Mouse (Mus musculus) liver, embryonic 13.5 days (tissue): ENCODE measurements around the gene Zmynd11. TPM values are rescaled to one million over a fixed set of nuclear protein-coding genes. Genes with fewer than 3 reads are reported as not detected.

Source experiments
- ATAC-seq: fragments of 200-750 bp; cut with Nextera tagmentation; 2 replicates; pipeline ENCODE4 v1.8.0; 2017; ENCODE audit warnings: low read depth, mild to moderate bottlenecking, moderate number of reproducible peaks, moderate library complexity
- DNase-seq: peaks from one replicate; pipeline ENCODE4 v3.0.0; 2022
- H3K27ac ChIP-seq: fragments of 300-500 bp; sonication (generic); 2 replicates; pipeline ENCODE4 v1.5.1; 2015; ENCODE audit warnings: moderate library complexity, mild to moderate bottlenecking, inconsistent platforms
- H3K27me3 ChIP-seq: fragments of 300-500 bp; sonication (generic); 2 replicates; pipeline ENCODE4 v1.6.1; 2015; ENCODE audit warnings: mild to moderate bottlenecking, inconsistent platforms
- H3K36me3 ChIP-seq: fragments of 300-500 bp; sonication (generic); 2 replicates; pipeline ENCODE4 v1.6.1; 2015; ENCODE audit warnings: mild to moderate bottlenecking, inconsistent platforms
- H3K4me1 ChIP-seq: fragments of 300-500 bp; sonication (generic); replicated peaks from 2 replicates; pipeline ENCODE4 v1.6.1; 2015; ENCODE audit warnings: inconsistent platforms
- H3K4me2 ChIP-seq: fragments of 300-500 bp; sonication (generic); 2 replicates; pipeline ENCODE4 v1.6.1; 2015; ENCODE audit warnings: inconsistent platforms, mild to moderate bottlenecking, moderate library complexity
- H3K4me3 ChIP-seq: fragments of 300-500 bp; sonication (generic); replicated peaks from 2 replicates; pipeline ENCODE4 v1.5.1; 2015; ENCODE audit warnings: mild to moderate bottlenecking, inconsistent platforms
- H3K9ac ChIP-seq: fragments of 300-500 bp; sonication (generic); 2 replicates; pipeline ENCODE4 v1.6.1; 2015; ENCODE audit warnings: mild to moderate bottlenecking, inconsistent platforms
- H3K9me3 ChIP-seq: fragments of 300-500 bp; sonication (generic); replicated peaks from 2 replicates; pipeline ENCODE4 v1.6.1; 2016; ENCODE audit warnings: inconsistent platforms
- WGBS: fragments of 180-500 bp; shearing (Covaris S2); methylation state at CpG from one replicate; pipeline ENCODE4 v1.1.7; 2015; ENCODE audit not compliant: insufficient replicate concordance; 5-methylcytosine and 5-hydroxymethylcytosine counted together
- polyA plus RNA-seq: library from polyadenylated mRNA; unstranded; fragments of >200 nt; fragmentation: Nextera tagmentation; extraction: Ambion mirVana; gene quantifications from 2 replicates; pipeline ENCODE4 v1.2.1, GENCODE M21; 2015

The Zmynd11 gene
- polyA plus RNA-seq, 1 experiment from 2014 or later: 25.9 TPM

DNA sequence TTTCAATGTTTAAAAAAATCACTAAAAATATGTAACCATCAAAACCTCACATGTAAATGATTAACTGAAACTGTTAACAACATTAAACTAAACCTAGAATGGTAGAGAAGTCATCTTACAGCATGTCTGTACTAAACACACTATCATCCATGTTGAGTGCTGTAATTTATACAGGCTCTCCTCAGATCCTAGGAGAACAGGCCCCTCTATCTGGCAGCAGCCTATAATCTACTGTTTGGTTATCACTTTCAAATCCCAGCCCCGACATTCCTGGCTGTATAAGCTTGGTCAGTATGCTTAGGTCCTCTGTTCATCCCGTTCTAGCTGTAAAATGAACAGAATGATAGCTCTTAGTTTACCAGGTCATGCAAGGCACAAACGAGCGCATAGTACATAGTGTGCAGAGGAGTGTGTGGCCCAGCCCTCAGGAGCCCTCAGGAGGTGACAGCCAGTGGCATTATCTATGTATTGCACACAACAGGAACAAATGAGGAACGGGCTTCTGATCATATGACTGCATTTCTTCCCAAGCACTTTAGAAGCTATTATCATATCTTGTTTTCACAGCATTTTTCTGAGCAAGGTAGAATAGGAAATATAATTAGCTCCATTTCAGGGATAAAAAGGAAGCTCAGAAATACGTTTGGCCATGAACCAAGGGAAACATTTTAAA, 51.5 kb downstream of the Zmynd11 start:
- Histone ChIP-seq H3K9ac (no peak overlapping the region), H3K27ac (peak overlapping the region; percentile 26; the same call in 1 of the 2 replicates), H3K4me2 (peak overlapping the region; percentile 34), H3K9me3 (no peaks in the 10 kb centered on the region), H3K36me3 (peaks cover 9% of the 10 kb centered on the region), H3K4me1 (peaks cover 16% of the 10 kb centered on the region), H3K27me3 (no peaks in the 10 kb centered on the region), H3K4me3 (no peak overlapping the region)
- DNase-seq (peak; percentile 15), ATAC-seq (peak; percentile 99)
- 24% methylated on average over 6 of the region's 6 CpGs for WGBS

DNA sequence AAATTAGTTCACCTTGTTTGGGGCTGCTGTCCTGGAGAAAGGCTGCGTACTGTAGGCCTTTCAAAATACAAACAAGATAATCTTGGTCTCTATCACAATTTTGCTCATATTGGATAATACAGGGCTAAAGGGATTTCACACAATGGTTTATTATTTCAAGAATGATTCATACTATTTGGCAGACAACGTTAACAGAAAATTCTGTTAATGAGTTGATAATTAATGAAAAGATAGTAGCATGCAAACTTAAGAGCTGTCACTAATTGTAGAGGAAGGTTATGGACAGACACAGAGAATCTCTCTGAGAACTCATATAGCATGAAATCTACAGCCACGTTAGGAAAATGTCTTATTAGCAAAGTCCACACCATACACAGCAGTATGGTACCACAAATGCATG, 52.2 kb downstream of the Zmynd11 start:
- Histone ChIP-seq H3K4me1 (peaks cover 16% of the 10 kb centered on the region), H3K4me3 (no peak overlapping the region), H3K27me3 (no peaks in the 10 kb centered on the region), H3K9ac (no peak overlapping the region), H3K9me3 (no peaks in the 10 kb centered on the region), H3K4me2 (no peak overlapping the region), H3K36me3 (peaks cover 13% of the 10 kb centered on the region), H3K27ac (no peak overlapping the region)
- DNase-seq (no peak), ATAC-seq (no peak)
- 77% methylated on average over 3 of the region's 3 CpGs for WGBS

DNA sequence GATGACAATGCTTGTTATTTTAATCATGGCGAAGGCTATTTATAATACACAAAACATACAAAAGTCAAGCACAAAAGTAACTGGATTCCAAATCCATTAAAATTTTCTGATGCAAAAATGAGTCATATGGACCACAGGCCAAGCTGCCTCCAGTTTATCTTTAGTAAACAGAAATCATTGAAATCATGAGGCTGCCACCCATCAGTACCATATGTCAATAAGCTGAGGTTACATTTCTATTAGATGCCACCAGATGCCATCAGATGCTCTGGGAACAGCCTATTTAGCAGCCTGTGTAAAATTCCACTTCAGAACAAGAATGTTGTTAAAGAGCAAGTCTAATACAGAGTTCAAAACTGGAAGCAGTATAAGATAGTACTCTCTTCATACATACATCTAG, 52.7 kb downstream of the Zmynd11 start:
- DNase-seq (no peak), ATAC-seq (no peak)
- Histone ChIP-seq H3K9ac (no peak overlapping the region), H3K4me2 (no peak overlapping the region), H3K4me1 (peaks cover 16% of the 10 kb centered on the region), H3K9me3 (no peaks in the 10 kb centered on the region), H3K4me3 (no peak overlapping the region), H3K36me3 (peaks cover 13% of the 10 kb centered on the region), H3K27me3 (no peaks in the 10 kb centered on the region), H3K27ac (no peak overlapping the region)
- 75% methylated on average over 1 of the region's 1 CpGs for WGBS

DNA sequence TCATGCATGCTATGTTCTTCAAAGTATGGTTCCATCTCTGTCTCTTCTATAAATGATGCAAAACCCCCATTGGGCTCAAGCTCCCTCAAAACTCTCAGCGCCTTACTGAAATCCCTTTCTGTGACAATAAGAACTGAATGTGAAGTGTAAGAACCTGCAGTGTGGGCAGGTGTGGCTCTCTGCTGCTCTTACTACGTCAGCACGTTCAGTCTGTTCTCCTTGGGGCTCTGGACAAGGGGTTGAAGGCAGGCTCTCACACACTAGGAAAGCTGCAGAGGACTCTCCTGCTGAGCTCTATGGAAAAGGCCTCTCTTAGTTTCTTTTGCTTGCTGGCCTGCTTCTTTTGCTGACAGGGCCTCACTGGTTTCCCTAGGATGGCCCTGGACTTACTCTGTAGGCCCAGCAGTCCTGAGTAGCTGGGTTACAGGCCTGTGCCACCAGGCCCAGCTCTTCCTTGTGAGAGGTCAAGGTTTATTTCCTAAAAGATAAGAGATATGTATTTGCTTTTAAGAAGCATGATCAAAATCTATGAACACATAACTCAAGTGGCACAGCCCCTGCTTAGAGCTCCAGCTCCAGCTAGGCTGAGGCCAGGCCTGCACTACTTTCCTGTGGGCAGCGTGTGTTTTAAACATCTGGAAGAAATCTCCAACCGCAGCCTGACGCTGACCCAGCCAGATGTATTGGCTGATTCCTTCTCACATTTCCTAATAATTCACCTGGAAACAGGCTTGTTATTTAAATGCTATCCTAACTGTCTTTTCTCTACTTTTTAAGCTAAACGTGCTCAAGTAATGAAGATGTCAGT, 56.5 kb downstream of the Zmynd11 start:
- Histone ChIP-seq H3K9me3 (no peaks in the 10 kb centered on the region), H3K4me3 (no peak overlapping the region), H3K4me1 (peaks cover 12% of the 10 kb centered on the region), H3K4me2 (no peak overlapping the region), H3K27me3 (no peaks in the 10 kb centered on the region), H3K9ac (no peak overlapping the region), H3K27ac (no peak overlapping the region), H3K36me3 (peaks cover 15% of the 10 kb centered on the region)
- DNase-seq (no peak), ATAC-seq (no peak)
- WGBS: 83% methylated on average over 7 of the region's 7 CpGs

DNA sequence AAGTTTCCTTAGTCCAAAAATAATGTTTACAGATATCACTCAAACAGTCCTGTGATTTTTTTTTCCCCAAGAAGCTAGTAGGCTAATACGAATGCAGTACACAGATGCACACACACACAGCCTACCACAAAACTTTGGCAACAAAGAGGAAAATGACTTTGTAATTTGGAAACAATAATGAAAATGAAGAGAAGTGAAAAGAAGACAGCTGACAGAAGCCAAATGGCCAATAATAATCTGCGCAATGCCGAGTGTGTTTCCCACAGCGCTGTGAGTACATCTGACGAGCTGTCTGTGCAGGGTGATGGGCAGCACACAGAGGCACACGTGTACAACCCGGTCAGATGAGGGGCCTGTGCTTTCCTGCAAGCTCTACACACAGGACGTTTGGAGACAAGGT, 58.4 kb downstream of the Zmynd11 start:
- ATAC-seq (no peak), DNase-seq (no peak)
- H3K36me3 ChIP-seq: peaks cover 15% of the 10 kb centered on the region
- 80% methylated on average over 8 of the region's 8 CpGs for WGBS
- H3K27ac ChIP-seq: no peak overlapping the region
- no peaks in the 10 kb centered on the region for H3K27me3 ChIP-seq
- 0 out of 2 replicates have a peak, but pooled peaks cover 7% of the 10 kb centered on the region for H3K4me1 ChIP-seq
- H3K9ac ChIP-seq: no peak overlapping the region
- H3K4me3 ChIP-seq: no peak overlapping the region
- no peaks in the 10 kb centered on the region for H3K9me3 ChIP-seq
- H3K4me2 ChIP-seq: no peak overlapping the region

DNA sequence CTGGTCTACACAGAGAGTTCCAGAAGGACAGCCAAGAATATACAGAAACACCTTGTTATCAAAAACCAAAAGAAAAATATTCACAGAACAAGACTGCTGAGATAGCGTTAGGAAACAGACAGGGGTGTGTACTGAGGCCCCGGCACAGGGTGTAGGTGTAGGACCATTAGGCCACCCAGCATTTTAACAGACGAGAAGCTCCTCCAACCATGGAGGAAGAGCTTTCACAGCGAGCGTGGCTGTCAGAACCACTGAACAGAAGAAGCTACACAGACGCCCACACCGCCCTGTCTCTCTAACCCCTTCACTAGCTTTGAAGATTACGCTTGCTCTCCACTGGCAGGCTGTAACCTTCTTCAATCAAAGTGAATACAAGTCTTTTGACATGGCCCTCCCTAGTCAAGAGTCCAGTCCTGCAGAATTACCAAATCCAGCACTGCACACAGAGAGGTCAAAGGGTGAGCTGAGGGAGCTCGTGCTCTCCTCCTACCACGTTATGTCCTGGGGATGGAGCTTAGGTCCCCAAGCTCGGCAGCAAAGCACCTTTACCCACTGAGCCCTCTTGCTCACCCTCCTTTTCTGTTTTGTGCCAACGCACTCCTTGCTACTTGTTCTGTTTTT, 62.4 kb downstream of the Zmynd11 start:
- DNase-seq (no peak), ATAC-seq (peak; percentile 86)
- WGBS: 64% methylated on average over 12 of the region's 12 CpGs
- 0 out of 2 replicates have a peak, but pooled peaks cover 7% of the 10 kb centered on the region for H3K4me1 ChIP-seq
- H3K36me3 ChIP-seq: 0 out of 2 replicates have a peak, but pooled peaks cover 4% of the 10 kb centered on the region
- H3K27me3 ChIP-seq: no peaks in the 10 kb centered on the region
- no peak overlapping the region for H3K4me2 ChIP-seq
- H3K9me3 ChIP-seq: no peaks in the 10 kb centered on the region
- H3K27ac ChIP-seq: no peak overlapping the region
- H3K9ac ChIP-seq: no peak overlapping the region
- H3K4me3 ChIP-seq: no peak overlapping the region

DNA sequence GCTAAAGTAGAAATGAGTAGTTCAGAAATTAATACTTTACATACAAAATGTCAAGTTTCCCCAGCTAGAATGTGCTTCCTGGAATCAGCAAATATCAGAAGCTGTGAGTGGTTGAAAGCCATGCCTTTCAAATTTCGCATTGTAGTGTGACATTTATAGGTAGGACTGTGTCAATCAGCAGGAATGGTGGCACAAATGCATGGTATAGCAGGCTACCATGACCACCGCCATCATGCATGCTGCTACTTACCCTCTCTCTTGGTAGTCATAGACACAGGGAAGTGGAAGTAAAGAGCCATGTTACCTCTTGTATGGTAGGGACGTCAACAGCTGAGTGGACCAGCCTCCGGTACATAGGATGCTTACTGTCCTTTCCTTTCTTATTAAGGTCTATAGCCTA, 67.8 kb downstream of the Zmynd11 start:
- 83% methylated on average over 4 of the region's 4 CpGs for WGBS
- Histone ChIP-seq H3K4me2 (no peak overlapping the region), H3K27ac (no peak overlapping the region), H3K9me3 (no peaks in the 10 kb centered on the region), H3K36me3 (peaks cover 39% of the 10 kb centered on the region), H3K4me3 (no peak overlapping the region), H3K9ac (no peak overlapping the region), H3K4me1 (no peaks in the 10 kb centered on the region), H3K27me3 (no peaks in the 10 kb centered on the region)
- no peak for ATAC-seq
- DNase-seq: no peak

DNA sequence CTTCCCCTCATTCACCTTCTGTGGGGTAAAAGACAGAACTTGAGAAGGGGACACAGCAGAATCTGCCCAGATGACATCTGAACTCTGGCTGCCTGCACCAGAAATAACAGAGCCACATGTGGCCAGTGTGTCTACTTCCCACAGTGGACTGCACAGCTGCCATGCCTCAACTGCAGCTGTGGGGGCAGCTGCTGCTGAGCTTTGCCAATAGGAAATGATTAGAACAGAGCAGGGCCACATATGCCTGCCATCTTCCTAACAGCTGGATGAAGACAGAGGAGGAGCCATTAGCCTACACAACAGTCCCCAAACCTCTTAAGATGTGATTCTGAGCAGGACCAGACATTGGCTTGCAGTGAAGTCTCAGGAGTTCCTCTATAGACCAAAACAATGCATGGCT, 69.3 kb downstream of the Zmynd11 start:
- Histone ChIP-seq H3K4me1 (no peaks in the 10 kb centered on the region), H3K4me3 (no peak overlapping the region), H3K9me3 (no peaks in the 10 kb centered on the region), H3K27me3 (no peaks in the 10 kb centered on the region), H3K36me3 (peaks cover 47% of the 10 kb centered on the region), H3K4me2 (no peak overlapping the region), H3K27ac (no peak overlapping the region), H3K9ac (no peak overlapping the region)
- ATAC-seq (no peak), DNase-seq (no peak)

DNA sequence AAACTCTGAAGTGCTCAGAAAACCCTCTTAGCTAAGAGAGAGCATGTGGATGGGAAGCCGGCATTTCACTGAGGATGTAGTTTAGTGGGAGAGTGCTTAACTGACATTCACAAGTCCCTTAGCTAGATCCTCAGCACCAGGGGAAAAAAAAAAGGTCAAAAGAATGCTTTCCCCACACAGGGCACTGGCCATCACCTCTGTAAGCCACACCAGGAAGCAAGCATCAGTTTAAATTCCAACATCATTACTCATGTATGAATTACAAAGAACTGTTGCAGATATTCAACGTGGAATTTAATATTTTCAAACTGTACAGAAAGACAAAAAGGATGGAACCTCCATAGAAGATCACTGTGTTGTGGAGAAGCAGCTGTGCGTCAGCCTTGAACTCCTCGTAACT, 69.7 kb downstream of the Zmynd11 start:
- no peaks in the 10 kb centered on the region for H3K4me1 ChIP-seq
- H3K9me3 ChIP-seq: no peaks in the 10 kb centered on the region
- peaks cover 51% of the 10 kb centered on the region for H3K36me3 ChIP-seq
- no peak overlapping the region for H3K9ac ChIP-seq
- H3K27ac ChIP-seq: no peak overlapping the region
- no peak overlapping the region for H3K4me3 ChIP-seq
- ATAC-seq (no peak), DNase-seq (no peak)
- no peaks in the 10 kb centered on the region for H3K27me3 ChIP-seq
- 84% methylated on average over 4 of the region's 4 CpGs for WGBS
- H3K4me2 ChIP-seq: no peak overlapping the region

DNA sequence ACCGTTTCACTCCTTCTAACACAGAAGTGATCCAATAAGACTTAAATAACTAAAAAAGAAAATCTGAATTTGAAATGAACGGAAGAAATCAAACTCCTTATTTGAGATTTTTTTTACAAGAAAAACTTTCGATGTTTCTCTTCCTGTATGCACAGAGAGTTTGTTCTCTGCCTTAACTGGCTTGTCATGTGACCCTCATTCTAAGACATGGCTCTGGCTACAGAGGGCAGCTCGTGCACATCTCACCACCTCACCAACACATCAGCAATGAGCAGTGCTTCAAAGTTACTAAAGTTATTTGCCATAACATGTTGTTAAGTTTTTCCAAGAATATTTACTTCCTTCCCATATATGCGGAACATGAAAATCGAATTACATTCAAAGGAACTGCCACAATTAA, 70.5 kb downstream of the Zmynd11 start:
- H3K4me2 ChIP-seq: no peak overlapping the region
- DNase-seq (no peak), ATAC-seq (no peak)
- no peak overlapping the region for H3K9ac ChIP-seq
- H3K27me3 ChIP-seq: no peaks in the 10 kb centered on the region
- H3K4me3 ChIP-seq: no peak overlapping the region
- no peaks in the 10 kb centered on the region for H3K4me1 ChIP-seq
- peaks cover 56% of the 10 kb centered on the region for H3K36me3 ChIP-seq
- no peaks in the 10 kb centered on the region for H3K9me3 ChIP-seq
- 85% methylated on average over 6 of the region's 6 CpGs for WGBS
- H3K27ac ChIP-seq: no peak overlapping the region

DNA sequence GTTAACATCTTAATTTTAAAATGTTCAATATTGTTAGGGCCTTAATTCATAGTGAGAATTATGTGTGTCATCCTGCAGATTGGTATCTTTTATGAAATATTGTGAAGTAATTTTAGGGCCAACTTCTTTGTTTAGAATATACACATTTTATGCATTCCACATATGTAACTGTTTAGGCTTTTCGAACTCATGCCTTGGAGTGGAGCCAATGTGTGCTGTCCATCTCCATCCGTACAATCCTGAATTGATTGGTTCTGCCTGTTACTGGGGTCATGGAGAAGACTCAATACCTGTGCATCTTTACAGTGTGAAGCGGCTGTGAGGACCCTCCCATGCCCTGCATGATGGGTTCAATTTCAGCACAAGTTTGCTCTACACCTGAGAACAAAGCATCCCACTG, 72.3 kb downstream of the Zmynd11 start:
- 81% methylated on average over 3 of the region's 3 CpGs for whole genome bisulfite sequencing
- Histone ChIP-seq H3K4me3 (no peak overlapping the region), H3K4me1 (no peaks in the 10 kb centered on the region), H3K9me3 (no peaks in the 10 kb centered on the region), H3K36me3 (peaks cover 74% of the 10 kb centered on the region), H3K27me3 (no peaks in the 10 kb centered on the region), H3K4me2 (no peak overlapping the region), H3K9ac (no peak overlapping the region), H3K27ac (no peak overlapping the region)
- ATAC-seq: no peak
- DNase-seq: no peak
